Mouse (Mus musculus): Measurements from ENCODE around the gene Bag5. TPM values are rescaled to one million over a fixed set of nuclear protein-coding genes. Genes with fewer than 3 reads are reported as not detected.

Gene Bag5
- total and polyA plus RNA-seq, 3 experiments = 24.1 to 27.9 (median 25.6) TPM

DNA sequence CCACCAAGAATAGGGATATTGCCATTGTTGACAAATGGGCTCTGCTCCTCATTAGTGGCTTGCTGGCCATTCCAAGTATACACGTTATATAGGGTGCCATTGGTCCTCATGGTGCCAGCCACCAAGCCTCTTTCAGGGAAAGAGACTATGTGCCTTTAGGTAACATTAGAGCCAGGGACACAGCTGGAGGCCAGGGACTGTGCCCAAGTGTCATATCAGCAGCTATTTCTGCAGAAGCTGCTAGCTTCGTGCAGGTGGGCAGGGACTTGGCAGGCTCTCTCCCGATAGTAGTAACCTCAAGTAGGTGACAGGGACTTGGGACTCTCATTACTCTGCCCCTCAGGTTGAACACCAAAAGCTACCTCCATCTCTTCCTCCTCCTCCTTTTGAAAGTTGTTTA lies 21.9 kb upstream of the Bag5 start:
- in situ Hi-C loops (cut with MboI; ENCODE audit: low pct_ligation_motif_present, low pct_unique_long_range_greater_than_20kb, low sequenced_read_pairs) = loop anchor here (10.0 kb wide), 1 partner anchor 140 kb away; no protein-coding TSS in a partner anchor
- TF ChIP-seq NRF1 (IDR thresholded peaks at IDR 0.05; ENCODE audit: low read depth, low read length) (no peak), EP300 (IDR thresholded peaks at IDR 0.05; ENCODE audit: low read length) (no peak), RCOR1 (conservative IDR thresholded peaks at IDR 0.05; ENCODE audit: low read depth, low read length) (no peak)

DNA sequence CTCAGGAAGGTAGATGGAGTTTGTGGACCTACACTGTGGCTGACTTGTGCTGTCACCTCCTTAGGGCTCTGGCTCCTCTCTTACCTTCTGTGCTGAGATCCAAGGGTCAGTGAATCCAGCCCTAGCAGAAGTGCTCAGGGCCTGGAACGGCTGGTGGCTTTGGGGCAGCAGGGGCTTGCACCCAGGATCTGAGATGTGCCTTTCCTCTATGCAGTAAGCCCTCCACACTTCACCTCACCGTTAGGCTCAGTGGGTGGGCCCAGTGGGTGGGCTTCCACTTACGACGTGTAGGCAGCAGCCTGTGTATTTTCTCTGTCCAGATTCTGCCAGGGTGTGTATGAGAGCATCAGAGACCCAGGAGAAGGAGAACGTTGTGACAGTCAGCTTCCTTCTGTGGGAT lies 19.9 kb upstream of the Bag5 start:
- H3K4me3 ChIP-seq (replicated peaks in 1 of 3; ENCODE audit: low read depth in 2 of 3, low read length in 2 of 3, poor library complexity in 1 of 3) = no peak overlapping the region
- dilution Hi-C loops (cut with MboI; ENCODE audit: extremely low pct_ligation_motif_present, extremely low pct_unique_long_range_greater_than_20kb, low sequenced_read_pairs) (no loop called here), in situ Hi-C loops (cut with MboI; ENCODE audit: low pct_ligation_motif_present, low pct_unique_long_range_greater_than_20kb, low sequenced_read_pairs) (loop anchor here (10.0 kb wide), 1 partner anchor 142 kb away; no protein-coding TSS in a partner anchor)
- no peak for TF ChIP-seq E2F4 (IDR thresholded peaks at IDR 0.05; ENCODE audit: insufficient replicate concordance, low read depth, low read length)
- TF ChIP-seq NRF1 (IDR thresholded peaks at IDR 0.05; ENCODE audit: low read depth, low read length) = no peak
- TF ChIP-seq POLR2A (IDR thresholded peaks at IDR 0.05; ENCODE audit: low read depth, low read length) = no peak
- TF ChIP-seq SMC3 (IDR thresholded peaks at IDR 0.05; ENCODE audit: low read depth, low read length) = no peak
- TF ChIP-seq ELF1 (IDR thresholded peaks at IDR 0.05; ENCODE audit: low read depth, low read length) = no peak
- no peak for TF ChIP-seq ZMIZ1 (IDR thresholded peaks at IDR 0.05; ENCODE audit: low read depth, low read length)
- no peak for TF ChIP-seq GABPA (IDR thresholded peaks at IDR 0.05; ENCODE audit: insufficient replicate concordance, low read depth, low read length)
- no peak for TF ChIP-seq ZKSCAN1 (IDR thresholded peaks at IDR 0.05; ENCODE audit: borderline replicate concordance, low read depth, low read length)
- no peak for TF ChIP-seq POLR2AphosphoS2 (IDR thresholded peaks at IDR 0.05; ENCODE audit: low read depth, low read length)
- TF ChIP-seq USF1 (IDR thresholded peaks at IDR 0.05; ENCODE audit: low read depth, low read length) = no peak
- TF ChIP-seq ETS1 (conservative IDR thresholded peaks at IDR 0.05; ENCODE audit: low read depth, low read length) = no peak
- no peak for TF ChIP-seq PAX5 (IDR thresholded peaks at IDR 0.05; ENCODE audit: low read length)
- TF ChIP-seq NELFE (IDR thresholded peaks at IDR 0.05; ENCODE audit: low read depth, low read length) = no peak
- TF ChIP-seq KAT2A (IDR thresholded peaks at IDR 0.05; ENCODE audit: insufficient replicate concordance, low read length) = no peak
- TF ChIP-seq IRF4 (IDR thresholded peaks at IDR 0.05; ENCODE audit: low read depth, low read length) = no peak
- no peaks in the 10 kb centered on the region for H3K79me2 ChIP-seq (replicated peaks; ENCODE audit: control insufficient read depth, extremely low read depth, insufficient read depth, poor library complexity, severe bottlenecking)
- no peak overlapping the region for H3K9ac ChIP-seq (ENCODE audit: insufficient read depth, low read depth)
- H3K4me1 ChIP-seq (ENCODE audit: control insufficient read depth in 1 of 2, insufficient read depth in 2 of 2) = no peaks in the 10 kb centered on the region
- H3K9me3 ChIP-seq (replicated peaks; ENCODE audit: low read length) = peaks cover 2% of the 10 kb centered on the region
- no peak for DNase-seq (ENCODE audit: extremely low read depth)
- H3K4me2 ChIP-seq (ENCODE audit: insufficient read depth, low read depth, poor library complexity, severe bottlenecking) = no peak overlapping the region
- no peaks in the 10 kb centered on the region for H3K27me3 ChIP-seq (replicated peaks)
- H3K36me3 ChIP-seq (replicated peaks in 1 of 2; ENCODE audit: control insufficient read depth in 1 of 2, insufficient read depth in 1 of 2, low read length in 1 of 2) = peaks cover 22 to 65% of the 10 kb centered on the region in 2 experiments
- H3K27ac ChIP-seq (ENCODE audit: insufficient read depth, low read depth) = no peak overlapping the region

More for the DNA sequence above, 21.9 kb upstream of the Bag5 start:
- H3K4me3 ChIP-seq (replicated peaks in 1 of 3; ENCODE audit: low read depth in 2 of 3, low read length in 2 of 3, poor library complexity in 1 of 3) = no peak overlapping the region
- H3K9me3 ChIP-seq (replicated peaks; ENCODE audit: low read length) = peaks cover under 1% of the 10 kb centered on the region
- no peak overlapping the region for H3K27ac ChIP-seq (ENCODE audit: insufficient read depth, low read depth)
- H3K79me2 ChIP-seq (replicated peaks; ENCODE audit: control insufficient read depth, extremely low read depth, insufficient read depth, poor library complexity, severe bottlenecking) = no peaks in the 10 kb centered on the region
- no peaks in the 10 kb centered on the region for H3K27me3 ChIP-seq (replicated peaks)
- peaks cover 0 to 11% of the 10 kb centered on the region in 2 experiments; a peak in 2 of 4 replicates for H3K4me1 ChIP-seq (ENCODE audit: control insufficient read depth in 1 of 2, insufficient read depth in 2 of 2)
- no peak overlapping the region for H3K9ac ChIP-seq (ENCODE audit: insufficient read depth, low read depth)
- dilution Hi-C loops (cut with MboI; ENCODE audit: extremely low pct_ligation_motif_present, extremely low pct_unique_long_range_greater_than_20kb, low sequenced_read_pairs) = no loop called here
- no peak for DNase-seq (ENCODE audit: extremely low read depth)
- H3K4me2 ChIP-seq (ENCODE audit: insufficient read depth, low read depth, poor library complexity, severe bottlenecking) = no peak overlapping the region
- H3K36me3 ChIP-seq (replicated peaks in 1 of 2; ENCODE audit: control insufficient read depth in 1 of 2, insufficient read depth in 1 of 2, low read length in 1 of 2) = peaks cover 14 to 47% of the 10 kb centered on the region in 2 experiments

Data from CH12.LX (cell line).